Mouse (Mus musculus) cortical plate, adult 2 months (tissue): ENCODE data around the gene Zfp575.

ENCODE experiments used
- CTCF ChIP-seq: fragments of 200-500 bp; IDR thresholded peaks from 2 replicates; pipeline ENCODE4 v1.5.1; 2011; ENCODE audit warnings: mild to moderate bottlenecking, control low read depth, low read length; ENCODE audit not compliant: insufficient read depth; ENCODE audit errors: extremely low read depth
- POLR2A ChIP-seq: fragments of 200-500 bp; IDR thresholded peaks from 2 replicates; pipeline ENCODE4 v1.6.1; 2011; ENCODE audit warnings: mild to moderate bottlenecking, low read length, control low read depth; ENCODE audit not compliant: insufficient read depth; ENCODE audit errors: extremely low read depth

GRCm38 (mm10) chr7:24538701-24539100 is 48.7 kb downstream of the Zfp575 start:
- TF ChIP-seq CTCF = no peak
- no peak for TF ChIP-seq POLR2A
